Mouse (Mus musculus) heart, embryonic 13.5 days (tissue): ENCODE measurements at regions not wholly inside any gene's neighbourhood (a gene's known extent, or its start where the extent isn't known, plus 50 kb on each side); places are given as distances from the start of the nearest gene placed in this dataset.

ENCODE experiments used
- ATAC-seq: fragments of 200-750 bp; cut with Nextera tagmentation; 2 replicates; pipeline ENCODE4 v1.8.0; 2017; ENCODE audit warnings: moderate TSS enrichment; ENCODE audit not compliant: insufficient number of reproducible peaks, low FRiP score, low TSS enrichment; ENCODE audit errors: extremely low read depth
- H3K27ac ChIP-seq: fragments of 300-500 bp; sonication (generic); replicated peaks from 2 replicates; pipeline ENCODE4 v1.5.1; 2015; ENCODE audit warnings: moderate library complexity, mild to moderate bottlenecking, inconsistent platforms
- H3K27me3 ChIP-seq: fragments of 300-500 bp; sonication (generic); replicated peaks from 2 replicates; pipeline ENCODE4 v1.6.1; 2015; ENCODE audit warnings: mild to moderate bottlenecking, inconsistent platforms
- H3K36me3 ChIP-seq: fragments of 300-500 bp; sonication (generic); 2 replicates; pipeline ENCODE4 v1.6.1; 2015; ENCODE audit warnings: mild to moderate bottlenecking, inconsistent platforms
- H3K4me1 ChIP-seq: fragments of 300-500 bp; sonication (generic); 2 replicates; pipeline ENCODE4 v1.6.1; 2015; ENCODE audit warnings: inconsistent platforms
- H3K4me2 ChIP-seq: fragments of 300-500 bp; sonication (generic); 2 replicates; pipeline ENCODE4 v1.6.1; 2015; ENCODE audit warnings: inconsistent platforms, mild to moderate bottlenecking, moderate library complexity
- H3K4me3 ChIP-seq: fragments of 300-500 bp; sonication (generic); 2 replicates; pipeline ENCODE4 v1.5.1; 2015; ENCODE audit warnings: moderate library complexity, mild to moderate bottlenecking, inconsistent platforms
- H3K9ac ChIP-seq: fragments of 300-500 bp; sonication (generic); 2 replicates; pipeline ENCODE4 v1.6.1; 2015; ENCODE audit warnings: inconsistent platforms, mild to moderate bottlenecking, moderate library complexity
- H3K9me3 ChIP-seq: fragments of 300-500 bp; sonication (generic); 2 replicates; pipeline ENCODE4 v1.6.1; 2016; ENCODE audit warnings: inconsistent platforms
- WGBS: fragments of 180-500 bp; shearing (Covaris S2); methylation state at CpG from one replicate; pipeline ENCODE4 v1.1.7; 2015; ENCODE audit warnings: mixed read lengths; 5-methylcytosine and 5-hydroxymethylcytosine counted together

GRCm38 (mm10) chr14:73996229-73996628, 335.2 kb downstream of the Gm21750 start:
- no peaks in the 10 kb centered on the region for H3K4me1 ChIP-seq
- H3K27me3 ChIP-seq = no peaks in the 10 kb centered on the region
- 81% methylated on average over 4 of the region's 4 CpGs for WGBS
- no peak overlapping the region for H3K4me3 ChIP-seq
- H3K9me3 ChIP-seq = no peaks in the 10 kb centered on the region; the same call in 1 of the 2 replicates
- H3K36me3 ChIP-seq = no peaks in the 10 kb centered on the region
- H3K27ac ChIP-seq = no peak overlapping the region
- H3K9ac ChIP-seq = no peak overlapping the region
- no peak overlapping the region for H3K4me2 ChIP-seq
- no peak for ATAC-seq

DNA sequence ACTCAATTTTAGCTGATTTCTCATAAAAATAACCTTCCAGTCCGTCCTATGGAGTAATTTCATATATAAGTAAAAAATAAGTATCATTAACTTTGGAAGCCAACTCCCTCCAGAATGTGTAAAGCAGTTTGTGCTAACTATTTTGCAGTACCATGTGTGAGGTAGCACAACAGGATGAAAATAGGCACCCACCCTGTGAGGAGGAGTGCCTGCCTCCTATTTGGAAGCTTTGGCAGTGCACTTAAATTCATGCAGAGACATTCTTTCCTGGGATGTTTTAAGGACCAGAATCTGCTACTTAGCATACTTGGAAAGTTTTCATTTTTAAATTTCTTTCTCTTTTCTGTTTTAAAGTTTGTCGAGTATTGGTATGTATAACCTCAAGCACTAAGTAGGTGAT, 336.8 kb downstream of the Gm21750 start:
- H3K9me3 ChIP-seq = no peaks in the 10 kb centered on the region; the same call in 1 of the 2 replicates
- H3K4me2 ChIP-seq = no peak overlapping the region
- ATAC-seq = no peak
- no peak overlapping the region for H3K27ac ChIP-seq
- 65% methylated on average over 2 of the region's 2 CpGs for WGBS
- H3K27me3 ChIP-seq = no peaks in the 10 kb centered on the region
- H3K36me3 ChIP-seq = no peaks in the 10 kb centered on the region
- H3K4me3 ChIP-seq = no peak overlapping the region
- no peaks in the 10 kb centered on the region for H3K4me1 ChIP-seq
- no peak overlapping the region for H3K9ac ChIP-seq

- WGBS = 29% methylated on average over 2 of the region's 2 CpGs
These were observed 338.4 kb downstream of the Gm21750 start for GRCm38 (mm10) chr14:73999409-73999909.

DNA sequence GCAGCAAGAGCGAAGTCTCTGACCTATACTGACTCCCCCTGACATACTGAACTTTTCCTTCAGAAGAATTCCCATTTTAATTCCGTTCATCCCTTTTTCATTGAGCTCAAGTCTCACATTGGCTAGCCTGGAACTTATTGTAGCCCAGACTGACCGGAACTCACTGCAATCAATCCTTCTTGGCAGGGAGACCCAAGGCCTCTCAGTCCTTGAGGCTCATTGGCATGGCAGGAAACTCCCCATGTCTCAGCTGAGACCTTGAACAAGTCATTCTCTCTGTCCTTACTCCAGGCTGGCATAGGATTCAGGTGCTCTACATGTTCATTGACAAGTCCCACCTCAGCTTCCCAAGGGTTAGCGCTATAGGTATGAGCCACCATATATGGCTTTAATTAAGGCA, 345.9 kb downstream of the Gm21750 start:
- H3K36me3 ChIP-seq = no peaks in the 10 kb centered on the region
- H3K9me3 ChIP-seq = no peaks in the 10 kb centered on the region
- ATAC-seq = no peak
- 79% methylated on average over 4 of the region's 4 CpGs for WGBS
- no peaks in the 10 kb centered on the region for H3K27me3 ChIP-seq
- H3K4me3 ChIP-seq = no peak overlapping the region
- H3K9ac ChIP-seq = no peak overlapping the region
- H3K27ac ChIP-seq = no peak overlapping the region
- H3K4me2 ChIP-seq = no peak overlapping the region
- no peaks in the 10 kb centered on the region for H3K4me1 ChIP-seq

More at GRCm38 (mm10) chr14:73999409-73999909, 338.4 kb downstream of the Gm21750 start:
- no peaks in the 10 kb centered on the region for H3K27me3 ChIP-seq
- no peak overlapping the region for H3K4me3 ChIP-seq
- no peak overlapping the region for H3K27ac ChIP-seq
- no peak overlapping the region for H3K9ac ChIP-seq
- H3K4me1 ChIP-seq = no peaks in the 10 kb centered on the region
- no peaks in the 10 kb centered on the region for H3K36me3 ChIP-seq
- no peaks in the 10 kb centered on the region; the same call in 1 of the 2 replicates for H3K9me3 ChIP-seq
- H3K4me2 ChIP-seq = no peak overlapping the region
- no peak for ATAC-seq

GRCm38 (mm10) chr14:74011555-74011954, 350.5 kb downstream of the Gm21750 start:
- WGBS = 53% methylated on average over 1 of the region's 1 CpGs
- H3K4me1 ChIP-seq = no peaks in the 10 kb centered on the region
- H3K27ac ChIP-seq = no peak overlapping the region
- H3K36me3 ChIP-seq = no peaks in the 10 kb centered on the region
- H3K27me3 ChIP-seq = no peaks in the 10 kb centered on the region
- no peak for ATAC-seq
- H3K4me2 ChIP-seq = no peak overlapping the region
- H3K9me3 ChIP-seq = no peaks in the 10 kb centered on the region
- no peak overlapping the region for H3K4me3 ChIP-seq
- no peak overlapping the region for H3K9ac ChIP-seq

DNA sequence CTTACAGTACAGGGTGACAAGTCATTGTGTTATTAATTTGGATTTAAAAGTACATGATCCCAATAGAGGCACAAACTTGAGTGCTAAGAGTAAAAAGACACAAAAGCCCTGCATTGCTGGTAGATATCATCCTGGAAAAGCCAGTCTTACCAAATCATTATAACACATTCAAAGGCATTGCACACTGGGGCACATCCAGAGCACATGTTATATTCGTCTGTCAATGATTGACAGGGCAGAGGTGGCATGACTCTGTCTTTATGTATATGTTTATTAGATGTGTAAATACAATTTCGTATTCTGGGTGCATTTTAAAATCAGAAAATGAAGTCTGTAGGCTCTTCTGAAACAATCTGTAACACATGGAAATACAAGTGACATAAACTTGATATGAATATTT, 358.4 kb downstream of the Gm21750 start:
- ATAC-seq = no peak
- Histone ChIP-seq H3K4me2 (no peak overlapping the region), H3K27me3 (no peaks in the 10 kb centered on the region), H3K4me3 (no peak overlapping the region), H3K9ac (no peak overlapping the region), H3K4me1 (no peaks in the 10 kb centered on the region), H3K9me3 (no peaks in the 10 kb centered on the region), H3K27ac (no peak overlapping the region), H3K36me3 (no peaks in the 10 kb centered on the region)
- WGBS = 63% methylated on average over 2 of the region's 2 CpGs

DNA sequence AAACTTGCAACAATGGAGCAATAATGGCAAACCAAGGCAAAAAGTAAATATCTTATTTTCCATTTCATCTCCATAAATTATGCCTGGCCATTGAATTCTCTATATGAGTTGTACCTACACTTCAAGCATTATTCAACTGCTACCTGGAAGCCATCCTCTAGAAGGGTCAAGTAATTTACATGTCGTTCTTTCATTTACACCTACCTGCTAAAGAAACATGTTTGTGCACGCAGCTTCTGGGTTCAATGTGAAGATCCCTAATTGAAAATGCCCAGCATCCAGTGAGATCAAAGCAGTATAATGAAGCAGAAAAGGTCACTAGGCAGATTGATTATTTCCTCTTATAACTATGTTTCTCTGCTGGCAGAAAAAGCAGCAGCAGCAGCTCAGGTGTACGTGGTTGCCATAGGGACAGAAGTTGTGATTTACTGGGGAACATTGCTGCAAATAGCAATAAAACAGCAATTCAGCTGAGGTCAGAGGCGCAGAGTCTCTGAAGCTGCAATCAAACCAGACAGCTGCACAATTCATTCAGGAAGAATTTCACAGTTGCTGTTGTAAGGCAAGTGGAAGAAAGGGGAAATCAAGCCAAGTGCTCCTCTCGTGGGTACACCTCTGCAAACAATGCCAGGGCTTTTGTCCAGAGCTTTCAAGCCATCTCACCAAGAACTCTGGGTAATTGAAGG, 386.1 kb downstream of the Gm21750 start:
- H3K27me3 ChIP-seq = no peaks in the 10 kb centered on the region
- 68% methylated on average over 5 of the region's 5 CpGs for WGBS
- H3K4me3 ChIP-seq = no peak overlapping the region
- no peaks in the 10 kb centered on the region for H3K9me3 ChIP-seq
- H3K36me3 ChIP-seq = no peaks in the 10 kb centered on the region
- H3K27ac ChIP-seq = no peak overlapping the region
- no peaks in the 10 kb centered on the region for H3K4me1 ChIP-seq
- no peak overlapping the region for H3K9ac ChIP-seq
- no peak overlapping the region for H3K4me2 ChIP-seq
- ATAC-seq = no peak

GRCm38 (mm10) chr14:74047695-74048280, 386.8 kb downstream of the Gm21750 start:
- WGBS = 76% methylated on average over 6 of the region's 6 CpGs
- Histone ChIP-seq H3K27me3 (no peaks in the 10 kb centered on the region), H3K4me1 (no peaks in the 10 kb centered on the region), H3K36me3 (no peaks in the 10 kb centered on the region), H3K4me3 (no peak overlapping the region), H3K27ac (no peak overlapping the region), H3K4me2 (no peak overlapping the region), H3K9me3 (no peaks in the 10 kb centered on the region), H3K9ac (no peak overlapping the region)
- ATAC-seq = no peak

DNA sequence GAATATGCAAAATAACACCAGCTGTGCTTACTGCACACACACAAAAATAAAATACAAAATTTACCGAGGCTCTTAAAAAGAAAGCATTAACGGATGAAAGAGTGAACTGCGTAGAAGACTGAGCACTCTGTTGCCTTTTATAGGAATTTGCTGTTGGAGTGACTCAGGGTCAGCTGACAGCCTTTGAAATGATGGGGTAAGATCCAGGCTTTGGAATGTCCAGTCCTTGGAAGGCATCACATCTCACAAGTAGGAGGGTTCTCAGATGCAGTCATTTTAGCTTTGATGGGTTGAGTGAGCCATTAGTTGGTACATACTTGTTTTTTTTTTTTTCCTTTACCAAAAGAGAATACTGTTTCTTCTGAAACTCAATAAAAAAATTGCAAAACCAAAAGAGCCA, 387.4 kb downstream of the Gm21750 start:
- H3K4me2 ChIP-seq = no peak overlapping the region
- H3K4me3 ChIP-seq = no peak overlapping the region
- ATAC-seq = no peak
- no peaks in the 10 kb centered on the region for H3K9me3 ChIP-seq
- H3K36me3 ChIP-seq = no peaks in the 10 kb centered on the region
- H3K4me1 ChIP-seq = no peaks in the 10 kb centered on the region
- 80% methylated on average over 3 of the region's 3 CpGs for WGBS
- H3K27me3 ChIP-seq = no peaks in the 10 kb centered on the region
- H3K9ac ChIP-seq = no peak overlapping the region
- H3K27ac ChIP-seq = no peak overlapping the region

- H3K9me3 ChIP-seq = no peaks in the 10 kb centered on the region
- H3K4me1 ChIP-seq = no peaks in the 10 kb centered on the region
- no peak for ATAC-seq
- no peaks in the 10 kb centered on the region for H3K36me3 ChIP-seq
- H3K9ac ChIP-seq = no peak overlapping the region
- H3K27me3 ChIP-seq = no peaks in the 10 kb centered on the region
- no peak overlapping the region for H3K4me3 ChIP-seq
- no peak overlapping the region for H3K4me2 ChIP-seq
- no peak overlapping the region for H3K27ac ChIP-seq
These were observed 405.0 kb downstream of the Gm21750 start for GRCm38 (mm10) chr14:74066051-74066450.

DNA sequence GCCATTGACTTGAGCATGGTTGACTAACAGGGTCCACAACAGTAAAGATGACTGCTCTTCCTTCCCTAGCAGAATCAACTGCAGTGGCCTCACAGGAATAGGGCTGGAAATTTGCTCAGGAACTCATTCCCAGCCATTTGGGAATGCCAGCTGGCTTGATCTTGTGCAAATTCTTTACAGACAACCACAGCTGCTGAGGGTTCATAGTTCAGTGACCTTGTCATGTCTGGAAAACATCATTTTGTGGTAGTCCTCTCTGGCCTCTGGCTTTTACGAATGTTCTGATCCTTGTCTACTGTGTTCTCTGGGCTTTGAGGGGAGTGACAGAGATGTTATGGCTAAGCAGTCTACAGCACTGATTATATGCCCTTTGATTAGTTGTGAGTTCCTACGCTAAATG, 432.0 kb downstream of the Gm21750 start:
- Histone ChIP-seq H3K9ac (no peak overlapping the region), H3K36me3 (no peaks in the 10 kb centered on the region), H3K27me3 (no peaks in the 10 kb centered on the region), H3K4me1 (no peaks in the 10 kb centered on the region), H3K4me3 (no peak overlapping the region), H3K9me3 (no peaks in the 10 kb centered on the region), H3K27ac (no peak overlapping the region), H3K4me2 (no peak overlapping the region)
- ATAC-seq = no peak; the same call in 1 of the 2 replicates
- WGBS = 68% methylated on average over 2 of the region's 2 CpGs

DNA sequence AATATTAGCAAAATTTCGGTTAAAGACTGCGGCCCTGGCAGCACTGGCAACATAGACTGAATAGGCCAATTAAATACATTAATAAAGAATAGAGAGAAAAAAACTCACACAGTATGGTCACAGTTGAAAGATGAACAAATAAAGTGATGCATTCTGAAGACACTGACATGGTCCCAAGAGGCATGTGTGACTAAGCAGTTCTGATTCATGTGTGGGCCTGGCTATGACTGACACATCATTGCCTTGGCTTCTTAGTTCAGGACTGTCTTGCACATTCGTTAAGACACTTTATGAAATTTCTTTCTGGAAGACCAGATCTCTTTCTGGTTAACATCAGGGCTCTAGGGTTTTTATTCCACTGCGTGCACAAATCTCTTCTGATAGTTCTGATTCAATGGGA, 438.7 kb downstream of the Gm21750 start:
- H3K4me3 ChIP-seq = no peak overlapping the region
- 62% methylated on average over 4 of the region's 4 CpGs for WGBS
- H3K9ac ChIP-seq = no peak overlapping the region
- no peak for ATAC-seq
- no peak overlapping the region for H3K27ac ChIP-seq
- H3K27me3 ChIP-seq = no peaks in the 10 kb centered on the region
- H3K9me3 ChIP-seq = no peaks in the 10 kb centered on the region
- H3K36me3 ChIP-seq = no peaks in the 10 kb centered on the region
- H3K4me1 ChIP-seq = no peaks in the 10 kb centered on the region
- no peak overlapping the region for H3K4me2 ChIP-seq
